Mouse (Mus musculus) brain, embryonic 14.5 days (tissue): ENCODE data around the gene Xpnpep1. TPM values are rescaled to one million over a fixed set of nuclear protein-coding genes. Genes with fewer than 3 reads are reported as not detected.

ENCODE experiments used
- DNase-seq: peaks from one replicate; pipeline ENCODE4 v3.0.0-alpha.2; 2011; ENCODE audit warnings: low read depth
- CTCF ChIP-seq: fragments of 200-500 bp; IDR thresholded peaks from 2 replicates; pipeline ENCODE4 v1.5.1; 2012; ENCODE audit warnings: inconsistent platforms, mild to moderate bottlenecking, moderate library complexity, borderline replicate concordance; ENCODE audit not compliant: insufficient read depth, insufficient read length; ENCODE audit errors: extremely low read depth
- POLR2A ChIP-seq: fragments of 200-500 bp; IDR thresholded peaks from 2 replicates; pipeline ENCODE4 v1.6.1; 2012; ENCODE audit warnings: mild to moderate bottlenecking, inconsistent platforms, borderline replicate concordance; ENCODE audit not compliant: poor library complexity, insufficient read depth, insufficient read length, severe bottlenecking; ENCODE audit errors: extremely low read depth
- polyA plus RNA-seq: library from polyadenylated mRNA; depleted of rRNA; stranded (reverse); fragments of >200 nt; gene quantifications from 2 replicates; pipeline ENCODE4 v1.2.3, GENCODE M21; 2012

Xpnpep1 gene
- polyA plus RNA-seq, 1 experiment: 88.4 TPM

DNA sequence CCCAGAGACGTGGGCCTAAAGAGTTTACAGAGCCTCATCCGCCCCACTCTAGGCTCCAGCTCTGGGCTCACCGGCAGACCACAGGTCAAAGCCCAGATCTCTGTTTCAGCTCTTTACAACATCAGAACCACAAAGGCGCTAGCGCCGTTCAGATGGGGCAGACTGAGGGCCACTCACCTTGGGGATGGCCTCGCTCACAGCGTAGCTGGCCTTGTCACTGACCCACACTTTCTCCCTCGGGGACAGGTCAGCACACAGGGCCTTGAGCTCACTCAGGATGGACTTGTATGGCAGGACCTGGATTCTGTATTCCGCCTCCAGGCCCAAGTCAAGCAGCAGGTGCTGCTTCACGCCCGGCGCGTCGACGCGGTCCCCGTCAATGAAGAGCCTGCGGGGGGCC, 34.0 kb downstream of the Xpnpep1 start:
- DNase-seq: no peak
- TF ChIP-seq CTCF: no peak
- no peak for TF ChIP-seq POLR2A

DNA sequence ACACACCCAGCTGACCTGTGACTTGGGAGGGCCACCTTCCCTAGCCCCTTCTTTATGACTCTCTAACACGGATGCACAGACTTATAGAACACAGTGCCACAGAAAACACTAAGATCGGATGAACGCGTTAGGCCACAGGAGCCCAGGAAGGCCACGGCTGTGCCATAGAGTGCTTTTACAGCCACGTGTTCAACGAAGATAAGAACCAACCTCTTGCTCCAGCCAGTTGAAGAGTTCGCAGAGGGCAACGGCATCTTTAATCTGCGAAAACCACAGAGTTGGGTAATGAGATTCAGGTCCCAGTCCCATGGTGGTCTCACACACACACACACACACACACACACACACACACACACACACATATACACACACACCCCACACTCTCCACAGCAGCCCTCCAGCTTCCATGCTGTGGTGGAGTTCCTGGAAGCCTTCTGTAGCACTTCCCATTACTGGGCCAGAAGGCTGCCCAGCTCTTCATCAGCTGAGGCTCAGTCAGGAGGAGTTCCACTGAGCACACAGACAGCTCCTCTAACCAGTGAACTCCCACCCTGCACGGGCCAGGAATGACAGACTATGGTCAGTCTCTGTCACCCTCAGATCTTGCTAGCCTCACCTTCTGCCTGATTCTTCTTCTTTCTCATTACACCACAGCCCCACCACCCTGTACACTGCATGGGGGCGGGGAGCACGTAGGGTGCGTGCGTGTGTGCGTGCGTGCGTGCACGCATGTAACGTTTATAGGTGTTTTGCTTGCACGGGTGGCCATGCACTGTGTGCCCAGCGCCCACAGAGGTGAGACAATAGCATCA, 36.3 kb downstream of the Xpnpep1 start:
- TF ChIP-seq POLR2A: no peak
- TF ChIP-seq CTCF: no peak
- DNase-seq: no peak

DNA sequence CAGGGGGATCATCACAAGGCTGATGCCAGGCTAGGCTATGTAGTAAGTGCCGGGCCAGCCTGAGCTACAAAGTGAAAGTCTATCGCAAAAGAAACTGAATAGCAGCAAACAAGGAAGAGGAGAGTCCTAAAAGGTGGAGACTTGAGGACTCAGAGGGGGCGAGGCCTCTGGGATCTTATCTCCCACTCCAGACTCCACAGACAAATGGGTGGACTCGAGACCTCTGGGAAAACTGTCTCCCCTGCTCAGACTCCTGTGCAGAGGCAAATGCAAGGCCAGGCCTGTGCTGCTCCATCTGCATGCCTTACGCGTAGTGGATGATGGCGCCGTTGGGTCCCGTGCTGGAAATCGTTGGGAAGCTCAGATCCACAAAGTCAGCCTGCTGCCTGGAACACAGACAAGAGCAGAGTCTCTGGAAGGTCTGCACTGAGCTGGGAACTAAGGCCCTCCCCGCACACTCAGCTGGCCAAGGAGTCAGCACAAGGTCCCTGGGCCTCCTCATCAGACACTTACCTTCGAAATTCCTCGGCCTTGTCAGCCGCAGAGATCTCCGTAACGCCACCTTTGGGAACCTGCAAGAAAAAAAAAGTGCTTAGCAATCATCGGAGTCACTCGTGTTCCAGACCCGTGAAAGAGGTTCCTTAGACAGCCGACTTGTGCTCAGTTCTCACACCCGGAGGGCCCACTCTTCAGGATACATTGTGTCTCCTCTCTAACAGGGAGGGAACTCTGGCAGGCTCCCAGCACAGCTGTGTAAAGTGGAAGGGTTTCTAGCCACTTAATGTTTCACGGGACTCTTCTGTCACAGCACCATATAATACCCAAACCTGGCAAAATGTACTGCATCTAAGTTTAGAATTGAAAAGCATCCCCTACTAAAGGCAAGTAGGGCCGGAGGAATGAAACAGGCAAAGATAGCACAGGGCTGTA, 37.6 kb downstream of the Xpnpep1 start:
- DNase-seq: no peak
- TF ChIP-seq CTCF (no peak), POLR2A (no peak)

DNA sequence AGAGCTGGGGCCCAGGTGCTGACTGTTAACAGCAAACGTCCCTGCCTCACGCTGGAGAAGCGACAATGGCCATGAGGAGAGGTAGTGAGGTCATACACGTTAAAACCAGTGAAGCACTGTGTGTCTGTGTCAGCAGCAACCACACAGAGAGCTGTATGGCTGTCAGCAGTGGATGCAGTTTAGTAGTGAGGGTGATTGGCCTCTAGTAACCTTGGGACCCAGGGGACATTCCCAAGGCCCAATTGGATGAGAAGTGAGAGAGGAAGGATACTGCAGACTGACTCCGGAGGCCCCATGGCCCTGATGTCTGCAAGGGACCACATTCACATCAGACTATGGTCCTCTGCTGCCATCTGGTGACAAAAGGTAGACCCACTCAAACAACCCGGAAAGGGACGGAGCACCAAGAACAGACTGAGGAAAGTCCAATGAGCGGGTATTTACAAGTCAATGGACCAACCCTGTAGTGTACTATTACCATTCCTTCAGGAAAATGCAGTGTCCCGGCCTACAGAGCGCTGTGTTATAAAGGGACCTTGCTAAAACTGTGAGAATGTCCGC, 47.1 kb downstream of the Xpnpep1 start:
- DNase-seq: peak; percentile 76
- TF ChIP-seq POLR2A (no peak), CTCF (peak; percentile 72)

DNA sequence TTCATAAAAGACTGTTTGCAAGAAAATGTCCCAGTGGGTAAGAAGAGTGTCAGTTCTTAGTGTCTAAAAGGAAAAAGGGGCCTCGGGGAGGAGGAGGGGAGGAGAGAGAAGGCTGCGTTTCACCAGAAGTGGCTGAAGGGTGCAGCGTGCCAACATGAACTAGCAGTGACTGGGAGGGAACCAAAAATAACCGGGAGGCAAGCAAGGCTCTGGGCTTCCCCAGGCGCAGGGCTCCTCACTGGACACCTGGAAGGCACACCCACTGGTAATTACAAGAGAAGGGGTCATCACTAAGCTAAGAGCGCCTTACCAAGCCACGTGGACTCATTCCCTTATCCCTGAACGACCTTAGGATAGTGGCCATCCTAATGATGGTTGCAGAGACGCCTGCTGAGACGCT, 48.1 kb downstream of the Xpnpep1 start:
- no peak for TF ChIP-seq CTCF
- TF ChIP-seq POLR2A: no peak
- no peak for DNase-seq

DNA sequence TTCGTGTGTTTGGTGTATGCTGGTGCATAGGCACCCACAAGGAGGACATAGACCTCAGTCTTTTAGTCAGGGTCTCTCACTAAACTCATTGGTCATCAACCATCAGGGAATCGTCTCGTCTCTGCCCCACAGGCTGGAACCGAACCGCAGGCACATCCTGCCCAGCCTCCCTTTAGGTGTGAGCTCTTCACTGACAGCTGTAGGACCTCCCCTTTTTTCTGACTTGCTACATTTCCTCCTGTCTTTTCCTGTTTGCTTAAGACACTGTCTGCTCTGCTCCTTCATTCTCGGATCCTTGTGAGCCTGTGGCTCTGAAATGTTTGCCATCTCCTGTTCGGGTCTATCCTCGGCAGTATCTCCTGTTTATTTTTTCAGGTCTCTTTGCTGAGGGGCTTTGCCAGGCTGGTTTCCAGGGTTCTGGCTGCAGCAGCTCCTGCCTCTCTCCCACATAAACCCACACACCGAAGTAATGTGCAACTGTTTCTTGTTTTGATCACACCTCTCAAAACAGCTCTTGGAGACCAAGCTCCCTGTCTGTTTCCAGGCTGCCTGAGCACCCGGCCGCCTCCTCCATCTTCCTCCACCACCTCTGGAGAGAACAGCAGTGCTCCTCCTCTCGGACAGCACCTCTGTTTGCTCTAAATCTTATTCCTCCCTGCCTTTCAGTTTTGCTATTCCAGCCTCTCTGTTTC, 60.8 kb downstream of the Xpnpep1 start:
- no peak for DNase-seq
- TF ChIP-seq CTCF: no peak
- TF ChIP-seq POLR2A: no peak

DNA sequence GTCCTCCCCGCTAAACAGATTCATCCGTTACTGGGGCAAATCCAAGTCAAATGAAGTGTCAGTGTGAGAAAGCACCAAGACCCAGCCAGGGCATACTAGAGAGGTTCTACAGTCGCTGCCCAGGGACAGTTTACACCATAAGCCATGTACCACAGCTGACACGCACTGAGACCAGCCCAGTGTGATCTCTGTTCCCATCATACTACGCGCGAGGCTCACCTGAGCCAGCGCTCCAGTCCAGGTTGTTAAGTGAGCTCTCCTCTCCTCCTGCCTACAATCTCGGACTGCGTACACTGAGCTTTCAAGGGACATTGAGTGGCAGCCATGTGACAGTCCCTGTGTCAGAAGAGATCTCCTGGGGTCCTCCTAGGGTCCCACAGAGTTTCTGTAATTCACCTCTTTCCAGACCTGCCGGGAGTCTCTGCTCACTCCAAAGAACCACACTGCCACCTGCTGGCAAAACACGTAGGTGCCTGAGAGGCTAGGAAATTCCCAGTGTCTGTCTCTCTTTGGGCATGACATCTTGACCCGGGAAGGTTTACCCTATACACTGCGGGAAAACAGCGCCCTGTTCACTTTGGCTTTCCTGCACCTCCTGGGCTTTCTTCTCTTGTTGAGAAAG, 64.3 kb downstream of the Xpnpep1 start:
- no peak for TF ChIP-seq POLR2A
- peak; percentile 93 for TF ChIP-seq CTCF
- DNase-seq: peak; percentile 84

DNA sequence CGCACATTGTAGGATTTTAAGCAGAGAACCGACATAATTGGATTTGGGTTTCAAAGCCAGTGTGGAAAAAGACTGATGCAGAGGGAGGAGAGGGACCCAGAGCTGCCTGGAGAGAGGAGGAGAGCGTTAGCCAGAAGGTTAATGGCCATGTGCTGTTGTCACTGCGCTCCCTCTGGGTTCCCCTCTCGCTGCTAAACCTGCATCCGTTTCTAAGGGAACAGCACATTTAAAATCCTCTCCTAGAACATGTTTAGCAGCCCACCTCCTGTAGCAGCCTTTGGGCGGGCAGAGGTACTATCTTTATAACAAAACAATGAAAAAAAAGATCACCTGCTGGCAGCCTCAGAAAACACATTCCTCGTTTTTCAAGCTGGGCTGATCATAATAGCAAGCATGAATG, 73.7 kb downstream of the Xpnpep1 start:
- DNase-seq: peak; percentile 19
- TF ChIP-seq CTCF (no peak), POLR2A (no peak)

DNA sequence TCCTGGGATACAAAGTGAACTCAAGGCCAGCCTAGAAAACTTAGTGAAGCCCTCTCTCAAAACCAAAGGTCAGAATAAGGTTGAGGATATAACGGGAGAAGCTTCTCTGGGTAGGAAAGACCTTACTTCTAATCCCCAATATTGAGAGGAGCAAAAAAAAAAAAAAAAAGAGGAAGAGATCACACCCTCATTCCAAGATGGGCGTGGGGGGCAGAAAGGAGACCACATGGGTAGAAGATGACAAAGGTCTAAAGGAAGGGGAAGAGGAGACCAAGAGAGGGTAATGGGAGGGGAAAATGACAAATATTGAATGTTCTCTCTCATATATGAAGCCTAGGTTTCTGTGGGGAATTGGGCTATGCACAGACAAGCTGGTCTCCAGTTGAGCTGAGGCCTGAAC, 77.3 kb downstream of the Xpnpep1 start:
- no peak for DNase-seq
- TF ChIP-seq CTCF: no peak
- TF ChIP-seq POLR2A: no peak

DNA sequence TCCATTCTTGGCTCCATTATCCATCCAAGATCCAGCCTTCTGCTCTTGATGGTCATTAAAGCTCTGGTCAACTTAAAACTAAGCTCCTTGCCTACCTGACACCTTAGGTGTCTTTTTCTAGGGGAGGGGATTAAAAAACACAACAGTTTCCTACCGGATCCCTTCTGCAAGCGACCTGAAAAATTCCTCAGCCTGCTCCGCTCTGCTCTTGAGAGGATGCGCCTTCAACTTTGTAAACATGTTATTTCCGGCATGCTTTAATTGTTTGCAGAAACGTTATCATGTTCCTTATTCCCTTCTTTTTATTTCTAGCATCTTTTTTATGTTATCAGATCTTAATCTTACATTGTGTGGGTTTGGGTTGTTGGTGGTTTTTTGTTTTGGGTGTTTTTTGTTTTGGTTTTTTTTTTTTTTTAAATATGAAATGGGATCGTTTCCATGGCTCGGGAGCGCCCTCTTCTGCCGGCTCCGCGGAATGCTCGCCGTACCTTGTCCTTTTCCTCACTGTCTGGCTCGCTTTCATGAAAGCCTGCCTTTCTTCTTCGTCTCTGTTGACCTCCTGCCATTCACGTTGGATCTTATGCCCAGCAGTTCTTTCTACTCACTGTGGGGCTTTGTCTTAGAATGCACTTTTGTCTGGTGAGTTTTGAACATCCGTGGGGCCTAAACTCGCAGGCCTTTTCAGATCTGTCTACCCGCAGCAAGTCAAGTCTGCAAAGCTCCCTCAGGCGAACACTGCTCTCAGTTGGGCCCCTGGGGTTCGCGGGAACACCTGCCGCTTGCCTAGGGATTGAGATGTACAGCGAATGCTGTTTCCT, 117.1 kb downstream of the Xpnpep1 start:
- peak; percentile 86 for DNase-seq

More for the DNA sequence above, 117.1 kb downstream of the Xpnpep1 start:
- peak; percentile 84 for TF ChIP-seq CTCF
- TF ChIP-seq POLR2A: no peak
